Mouse (Mus musculus) ES-CJ7 (cell line): ENCODE measurements at regions not wholly inside any gene's neighbourhood (a gene's known extent, or its start where the extent isn't known, plus 50 kb on each side); places are given as distances from the start of the nearest gene placed in this dataset.

ENCODE experiments used
- DNase-seq: peaks from one replicate; pipeline ENCODE4 v3.0.0; 2011; ENCODE audit warnings: low read depth, low spot score

DNA sequence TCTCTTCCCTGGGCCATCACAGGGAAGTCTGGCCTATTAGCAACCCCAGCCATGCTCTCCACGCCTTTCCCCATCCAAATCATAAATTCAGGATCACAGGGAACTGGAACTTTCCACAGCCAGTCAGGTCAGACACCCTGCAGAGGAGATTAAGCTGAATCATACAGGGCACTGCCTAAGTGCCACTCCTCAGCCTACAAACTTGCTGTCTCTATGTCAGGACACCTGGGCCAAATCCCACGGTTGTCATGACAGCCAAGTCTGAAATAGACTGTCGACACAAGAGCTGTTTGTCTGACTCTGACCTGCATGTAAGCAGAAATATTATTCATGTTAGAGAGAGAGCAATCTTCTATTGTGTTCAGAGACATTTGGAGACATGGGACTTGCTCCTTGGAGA lies 374.0 kb upstream of the Trib2 start:
- DNase-seq = no peak

DNA sequence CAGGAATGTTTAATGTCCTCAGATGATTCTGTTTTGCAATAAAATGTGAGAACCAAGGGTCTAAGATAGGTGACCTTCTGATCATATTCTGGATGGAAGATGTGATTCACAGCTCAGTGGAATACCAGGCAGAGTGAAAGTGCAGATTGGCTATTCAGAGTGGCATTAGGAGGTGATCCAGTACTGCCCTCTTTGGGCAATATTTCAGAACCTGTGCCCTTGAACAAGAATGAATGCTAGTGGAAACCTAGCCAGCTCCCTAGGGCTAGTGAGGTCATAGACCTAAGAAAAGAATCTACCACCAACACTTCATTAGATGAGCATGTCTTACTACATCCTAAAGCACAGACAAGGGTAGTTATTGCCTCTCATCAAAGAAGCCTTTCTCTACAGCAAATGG lies 372.7 kb upstream of the Trib2 start:
- DNase-seq = no peak

DNA sequence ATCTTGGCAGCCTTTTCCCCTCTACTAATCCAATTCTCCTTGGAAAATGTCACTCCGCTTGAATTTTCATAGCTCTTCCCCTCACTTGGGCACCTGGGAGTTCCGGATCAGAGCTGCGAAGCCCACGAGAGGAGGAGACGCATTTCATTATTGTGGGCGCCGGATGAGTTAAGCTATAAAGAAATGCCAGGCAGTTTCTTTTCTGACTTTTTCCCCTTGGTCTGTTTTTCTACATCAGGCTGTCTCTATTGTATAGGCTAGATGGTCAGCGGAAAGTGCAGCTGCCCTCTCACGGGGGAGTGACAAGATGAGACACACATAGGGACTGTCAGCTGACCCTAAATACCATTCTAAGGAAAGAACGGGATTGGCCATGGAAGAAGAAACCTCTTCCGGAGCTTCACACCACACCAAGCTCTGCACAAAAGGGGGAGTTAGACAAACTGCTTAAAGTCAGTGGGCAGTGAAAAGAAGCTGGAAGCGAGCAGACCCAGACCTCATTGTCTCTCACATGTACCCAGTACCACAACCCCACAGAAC lies 369.3 kb upstream of the Trib2 start:
- DNase-seq = no peak

DNA sequence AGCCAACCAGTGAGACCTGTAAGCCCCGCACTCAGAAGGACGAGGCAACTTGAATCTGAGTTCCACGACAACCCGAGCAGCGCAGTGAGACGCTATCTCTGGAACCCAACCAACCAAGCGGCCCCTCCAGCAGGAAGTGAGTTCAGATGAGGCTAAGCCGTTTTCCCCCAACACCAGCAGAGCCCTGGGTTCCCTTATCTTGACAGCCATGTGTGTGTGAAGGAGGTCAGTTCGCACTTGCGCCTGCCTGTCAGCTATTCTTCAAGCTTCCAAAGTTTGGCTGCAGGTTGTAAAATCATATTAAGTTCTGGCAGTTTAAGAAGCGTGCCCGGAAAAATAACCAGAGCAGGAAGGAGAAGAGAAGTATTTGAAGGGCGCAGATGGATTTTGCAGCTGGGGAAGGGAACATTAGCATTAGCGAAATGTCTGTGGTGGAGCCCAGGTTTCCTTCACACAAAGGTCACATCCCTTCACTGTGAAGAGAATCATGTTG lies 368.8 kb upstream of the Trib2 start:
- DNase-seq = no peak

DNA sequence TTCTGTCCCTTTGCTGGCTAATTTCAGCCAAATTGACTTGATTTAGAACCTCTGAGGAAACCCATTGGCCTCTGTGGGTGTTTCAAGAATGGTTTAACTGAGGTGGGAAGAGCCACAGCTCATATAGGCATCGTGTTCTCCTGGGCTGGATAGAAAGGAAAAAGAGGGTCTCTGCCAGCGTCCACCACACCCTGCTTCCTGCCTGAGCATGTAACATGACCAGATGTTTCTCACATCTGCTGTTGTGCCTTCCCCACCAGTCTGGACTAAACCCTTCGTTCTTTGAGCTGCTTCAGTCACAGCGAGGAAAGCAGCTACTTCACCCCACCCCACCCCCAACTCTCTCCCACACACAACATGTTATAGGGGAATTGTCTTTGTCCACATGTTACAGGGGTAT lies 366.3 kb upstream of the Trib2 start:
- DNase-seq = no peak

DNA sequence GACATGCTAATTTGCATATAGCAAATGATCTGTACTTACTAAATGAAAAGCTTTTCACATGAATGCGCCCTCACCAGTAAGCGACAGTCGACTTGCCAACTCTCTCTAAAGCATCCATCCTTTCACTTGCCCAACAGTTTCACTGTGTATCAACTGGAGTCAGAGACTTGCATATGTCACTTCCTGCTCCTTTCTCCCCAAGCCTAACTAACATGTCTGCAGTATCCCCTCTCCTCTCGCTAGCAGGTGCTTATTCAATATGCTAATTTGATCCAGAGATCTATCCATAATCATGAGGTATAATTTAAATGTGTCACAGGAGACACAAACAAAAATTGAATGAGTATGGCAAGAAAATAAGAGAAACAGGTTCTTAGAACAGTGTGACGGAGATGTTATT lies 364.9 kb upstream of the Trib2 start:
- DNase-seq = no peak

DNA sequence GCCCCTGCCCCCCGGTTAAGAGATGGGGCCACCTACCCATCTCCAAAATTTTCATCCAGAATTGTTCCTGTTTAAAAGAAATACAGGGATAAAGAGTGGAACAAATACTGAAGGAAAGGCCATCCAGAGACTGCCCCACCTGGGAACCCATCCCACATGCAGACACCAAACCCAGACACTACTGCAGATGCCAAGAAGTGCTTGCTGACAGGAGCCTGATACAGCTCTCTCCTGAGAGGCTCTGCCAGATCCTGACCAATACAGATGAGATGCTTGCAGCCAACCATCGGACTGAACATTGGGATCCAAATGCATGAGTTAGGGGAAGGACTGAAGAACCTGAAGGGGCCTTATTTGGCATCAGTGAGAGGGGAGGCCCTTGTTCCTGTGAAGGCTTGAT lies 363.2 kb upstream of the Trib2 start:
- DNase-seq = no peak

DNA sequence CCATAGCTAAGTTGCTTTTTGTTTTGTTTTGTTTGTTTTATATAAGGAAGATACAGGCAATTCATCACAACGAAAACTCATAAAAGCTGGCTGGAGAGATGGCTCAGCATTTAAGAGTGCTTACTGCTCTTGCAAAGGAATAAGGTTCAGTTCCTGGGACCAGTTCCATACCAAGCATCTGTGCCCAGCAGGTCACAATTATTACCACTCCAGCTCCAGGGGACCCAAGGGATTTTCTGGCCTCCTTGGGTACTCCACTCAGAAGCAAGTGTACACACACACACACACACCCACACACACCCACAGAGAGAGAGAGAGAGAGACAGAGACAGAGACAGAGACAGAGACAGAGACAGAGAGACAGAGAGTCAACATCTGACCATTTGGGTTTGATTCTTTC lies 359.6 kb upstream of the Trib2 start:
- no peak for DNase-seq

DNA sequence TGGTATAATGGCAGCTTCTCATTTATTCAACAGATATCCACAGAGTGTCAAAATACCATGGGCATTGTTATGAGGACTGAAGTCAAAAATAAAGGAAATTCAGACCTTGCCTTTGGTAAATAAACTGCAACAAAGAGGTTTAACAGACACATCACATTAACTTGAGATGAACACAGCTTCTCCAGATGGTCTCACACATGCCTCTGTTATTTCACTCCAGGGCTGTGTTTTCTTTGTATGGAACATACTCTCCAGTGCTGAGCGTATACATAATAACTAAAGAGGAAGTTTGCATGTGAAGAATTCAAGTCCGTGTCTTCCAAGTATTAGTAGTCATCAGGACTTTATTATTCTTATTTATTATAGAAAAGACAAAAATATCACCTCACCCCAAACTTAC lies 355.5 kb upstream of the Trib2 start:
- no peak for DNase-seq

DNA sequence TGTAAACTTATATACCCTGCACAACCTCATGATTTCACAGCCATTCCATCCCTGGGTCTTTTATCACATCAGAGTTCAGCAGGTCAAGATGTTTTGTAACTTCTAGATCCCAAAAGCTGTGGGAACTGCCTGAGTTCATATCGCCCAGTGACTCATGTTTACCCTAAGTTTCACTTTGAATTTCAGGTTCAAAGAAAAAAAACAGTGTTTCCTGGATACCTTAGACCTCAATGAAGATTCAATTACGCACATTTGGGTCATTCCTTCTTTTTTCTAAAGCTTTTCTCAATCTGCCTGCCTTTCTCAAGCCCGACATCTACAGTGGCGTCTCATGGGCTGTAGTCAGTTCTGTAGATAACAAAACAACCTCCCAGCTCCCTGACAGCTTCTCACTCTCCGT lies 354.9 kb upstream of the Trib2 start:
- no peak for DNase-seq

DNA sequence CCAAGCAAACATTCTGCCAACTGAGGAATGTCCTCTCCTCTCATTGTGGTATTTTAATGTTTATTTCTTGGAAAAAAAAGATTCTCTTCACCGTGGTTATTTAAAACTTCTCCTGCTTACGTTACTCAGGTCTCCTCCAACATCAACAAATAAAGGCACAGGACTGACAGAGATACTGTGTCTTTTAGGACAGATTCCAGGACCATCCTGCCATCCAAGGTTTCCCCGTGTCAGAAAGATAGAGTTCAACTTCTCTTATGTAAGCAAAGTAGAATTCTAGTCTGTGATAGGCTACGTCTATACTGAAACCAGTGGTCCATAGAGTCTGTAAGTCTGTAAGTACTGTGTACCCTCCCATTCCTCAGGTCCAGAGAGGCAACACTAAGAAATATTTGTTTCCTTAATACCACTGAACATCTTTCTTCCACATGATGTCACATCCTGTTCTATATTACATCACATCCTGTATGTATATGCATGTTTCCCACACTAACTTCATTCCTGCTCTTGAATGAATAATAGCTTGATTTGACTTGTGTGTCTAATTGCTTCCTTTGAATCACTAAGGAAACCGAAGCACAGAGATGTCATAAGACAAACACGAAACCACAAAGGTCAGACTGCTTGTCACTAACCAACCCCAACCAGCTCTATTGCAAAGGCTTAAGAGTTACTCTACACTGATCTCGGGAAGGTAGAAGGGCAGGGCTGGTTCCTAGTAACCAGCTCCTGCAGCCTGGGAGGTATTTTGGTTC lies 353.2 kb upstream of the Trib2 start:
- DNase-seq = no peak

DNA sequence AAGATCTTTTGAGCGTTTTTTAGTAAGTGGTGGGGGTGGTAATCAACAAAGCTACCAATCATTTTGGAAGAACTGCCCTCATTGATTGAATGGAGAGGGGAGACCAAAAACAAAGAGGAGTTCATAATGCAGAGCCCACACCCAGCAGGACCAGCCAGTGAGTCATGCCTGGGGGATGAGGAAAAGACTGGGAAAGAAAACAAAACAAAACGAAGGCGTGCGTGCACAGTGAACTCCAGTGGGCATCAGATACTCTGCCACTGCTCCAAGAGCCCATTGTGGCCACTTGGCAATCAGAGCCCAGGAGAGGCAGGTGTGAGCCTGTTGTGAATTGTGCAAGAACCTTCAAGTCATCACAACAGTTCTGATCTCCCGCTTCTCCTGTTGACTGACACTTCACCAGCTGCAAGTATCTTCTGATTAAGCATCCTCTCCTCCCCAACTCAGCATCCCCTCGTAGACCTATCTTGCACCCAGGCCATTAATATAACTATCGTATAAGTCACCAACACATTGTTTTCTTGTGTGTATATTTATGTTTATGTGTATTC lies 351.1 kb upstream of the Trib2 start:
- DNase-seq = no peak

DNA sequence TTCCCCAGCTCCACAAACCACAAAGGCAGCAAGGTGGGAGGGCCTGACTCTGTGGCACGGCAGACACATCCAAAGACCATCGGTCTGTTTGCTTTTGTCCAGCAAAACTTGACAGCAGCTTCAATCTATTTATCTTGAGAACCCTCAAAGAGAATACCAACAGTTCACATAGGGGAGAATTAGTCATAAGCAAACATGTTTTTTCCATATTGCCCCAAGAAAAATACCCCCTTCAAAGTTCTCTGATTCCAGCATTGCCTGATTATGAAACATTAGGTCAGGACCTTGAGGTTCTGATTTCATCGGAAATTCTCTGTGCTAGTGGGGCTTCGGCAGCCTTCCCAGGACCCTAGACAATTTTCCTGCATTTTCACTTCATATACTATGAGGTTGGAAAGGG lies 348.4 kb upstream of the Trib2 start:
- no peak for DNase-seq

DNA sequence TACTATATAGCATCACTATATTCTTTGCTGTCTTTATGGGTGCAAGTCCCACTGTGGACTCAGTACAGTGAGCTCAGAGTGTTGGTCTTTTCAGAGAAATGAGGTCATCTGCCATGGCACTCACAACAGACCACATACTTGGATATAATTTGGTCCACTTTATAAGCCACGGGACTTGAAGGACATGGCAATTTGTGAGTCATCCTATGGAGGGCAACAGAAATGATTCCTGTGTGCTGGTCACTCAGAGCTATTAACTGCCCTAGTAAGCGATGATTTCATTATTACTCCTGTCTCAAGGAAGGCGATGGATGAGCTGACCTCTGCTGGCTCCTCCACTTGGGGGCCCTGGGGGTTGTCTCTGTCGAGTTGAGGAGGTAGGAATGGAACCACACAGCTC lies 345.2 kb upstream of the Trib2 start:
- DNase-seq = no peak

DNA sequence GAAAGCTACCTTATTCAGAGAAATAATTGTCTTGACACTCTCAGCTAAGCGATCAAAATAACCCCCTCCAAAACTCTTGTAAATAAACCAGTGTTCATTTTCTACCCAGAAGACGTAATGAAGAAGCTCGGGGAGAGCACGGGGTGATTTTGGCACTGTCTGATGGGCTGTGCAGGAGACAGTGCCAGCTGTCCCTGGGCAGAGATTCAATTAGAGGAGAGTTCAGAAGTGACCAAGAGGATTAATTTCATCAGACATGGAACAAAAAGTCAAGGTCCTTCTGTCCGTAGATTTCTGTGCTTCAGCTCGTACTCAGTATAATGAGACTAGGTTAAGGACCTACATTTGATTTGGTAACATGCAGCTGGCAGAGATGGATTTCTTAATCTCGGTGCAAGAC lies 341.2 kb upstream of the Trib2 start:
- DNase-seq = no peak

DNA sequence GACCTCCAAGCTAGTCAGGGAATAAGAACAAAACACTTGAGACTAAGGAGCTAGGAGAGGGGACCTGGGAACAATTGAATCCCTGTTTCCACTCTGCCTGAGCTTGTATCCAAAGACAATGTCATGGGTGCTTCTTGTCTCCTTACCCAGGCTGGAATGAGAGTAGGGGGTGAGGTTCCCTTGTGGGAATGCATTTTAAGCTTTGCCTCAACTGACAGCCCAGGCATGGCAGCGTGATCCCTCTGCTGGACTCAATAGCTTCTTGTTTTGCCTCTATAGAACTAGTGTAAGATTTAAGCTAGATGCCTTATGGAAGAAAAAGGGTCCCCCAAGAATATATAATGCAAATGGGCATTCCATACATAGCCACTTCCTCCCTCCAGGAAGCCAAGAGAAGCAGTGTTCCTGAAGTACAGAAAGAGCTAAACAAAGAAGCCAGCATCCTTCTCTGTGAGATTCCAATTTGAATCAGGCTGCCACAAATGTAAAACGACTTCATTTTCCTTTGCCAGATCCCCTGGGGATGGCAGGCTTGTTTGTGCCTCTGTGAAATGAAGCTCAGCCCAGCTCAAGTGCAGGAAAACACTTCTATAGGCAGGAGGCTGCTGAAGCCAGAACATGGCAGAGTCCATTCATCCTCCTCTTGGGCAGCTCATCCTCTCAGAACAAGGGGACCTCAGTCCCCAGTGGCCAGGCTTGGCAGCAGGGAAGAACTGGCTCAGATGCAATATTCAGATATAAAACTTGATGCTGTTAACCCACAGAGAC lies 339.3 kb upstream of the Trib2 start:
- DNase-seq = no peak

DNA sequence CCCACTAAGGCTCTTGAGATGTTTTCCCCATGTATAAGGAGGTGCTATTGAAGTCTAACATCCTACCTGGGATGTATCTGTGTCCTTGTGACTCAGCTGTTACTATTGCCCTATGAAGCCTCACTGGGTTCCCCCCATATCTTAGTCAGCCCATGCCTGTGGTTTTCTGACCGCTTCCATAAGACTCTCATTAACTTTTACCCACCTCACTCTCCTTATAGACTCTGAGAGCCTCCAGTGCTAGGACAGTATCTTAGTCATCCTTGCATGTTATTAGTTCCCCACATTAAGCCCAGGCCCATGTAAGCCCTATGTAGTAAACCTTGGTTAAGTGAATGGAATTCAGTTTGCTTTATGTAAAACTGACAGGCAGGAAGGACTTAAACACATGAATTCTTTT lies 337.5 kb upstream of the Trib2 start:
- no peak for DNase-seq

DNA sequence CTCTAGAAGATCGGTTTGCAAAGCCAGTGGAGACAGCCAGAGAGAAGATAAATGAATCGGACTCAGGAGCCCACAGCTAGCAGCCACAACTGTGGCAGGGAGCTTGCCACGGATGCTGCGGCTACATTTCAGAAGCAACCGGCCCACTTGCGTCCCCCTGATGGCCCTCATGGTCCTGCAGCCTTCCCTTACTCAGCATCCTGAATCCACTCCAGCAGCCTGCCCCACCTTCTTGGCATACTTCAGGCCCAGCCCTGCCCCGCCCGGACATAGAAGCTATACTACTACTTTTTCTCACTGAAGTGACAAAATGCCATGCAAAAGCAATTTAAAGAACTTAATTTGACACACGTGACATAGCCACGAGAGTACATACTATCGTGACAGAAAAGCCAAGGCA lies 335.4 kb upstream of the Trib2 start:
- DNase-seq = no peak

DNA sequence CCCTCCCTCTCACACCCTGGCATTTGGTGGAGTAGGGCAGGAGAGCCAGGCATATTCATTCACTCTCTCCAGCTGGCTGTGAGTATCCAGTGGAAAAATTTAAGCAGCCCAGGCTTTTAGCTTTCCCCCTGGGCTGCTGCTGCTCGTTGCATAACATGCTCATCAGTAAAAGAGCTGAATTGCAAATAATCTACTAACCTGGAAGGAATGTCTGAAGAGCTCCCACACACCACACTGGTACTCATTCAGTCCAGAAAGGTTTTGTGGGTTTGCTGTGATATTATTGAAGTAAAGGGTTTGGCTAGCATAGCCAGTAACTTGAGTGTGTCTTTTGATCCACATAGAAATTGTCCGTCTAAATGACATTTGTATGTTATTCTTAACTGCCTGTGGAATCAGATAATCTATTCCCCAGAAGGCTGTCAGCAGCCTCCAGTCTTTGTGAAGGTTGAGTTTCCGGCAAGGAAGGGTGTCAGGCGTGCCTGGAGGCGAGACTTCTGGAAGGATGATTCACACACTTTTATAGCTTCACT lies 334.5 kb upstream of the Trib2 start:
- DNase-seq = no peak

DNA sequence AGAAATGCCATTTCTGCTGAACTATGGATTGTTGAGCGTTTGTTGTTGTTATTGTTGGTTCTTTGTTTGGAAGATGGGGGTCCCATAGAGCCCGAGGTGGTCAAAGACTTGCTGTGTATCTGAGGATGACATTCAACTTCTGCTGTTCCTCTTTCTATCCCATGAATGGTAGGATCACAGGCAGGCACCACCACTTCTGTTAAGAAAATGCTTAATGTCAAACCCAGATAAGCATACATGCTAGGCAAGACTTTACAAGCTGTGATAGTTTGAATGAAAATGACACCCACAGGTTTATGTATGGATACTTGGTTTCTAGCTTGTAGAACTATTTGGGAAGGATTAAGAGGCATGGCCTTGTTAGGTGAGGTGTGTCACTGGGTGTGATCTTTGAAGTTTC lies 330.2 kb upstream of the Trib2 start:
- DNase-seq = no peak

DNA sequence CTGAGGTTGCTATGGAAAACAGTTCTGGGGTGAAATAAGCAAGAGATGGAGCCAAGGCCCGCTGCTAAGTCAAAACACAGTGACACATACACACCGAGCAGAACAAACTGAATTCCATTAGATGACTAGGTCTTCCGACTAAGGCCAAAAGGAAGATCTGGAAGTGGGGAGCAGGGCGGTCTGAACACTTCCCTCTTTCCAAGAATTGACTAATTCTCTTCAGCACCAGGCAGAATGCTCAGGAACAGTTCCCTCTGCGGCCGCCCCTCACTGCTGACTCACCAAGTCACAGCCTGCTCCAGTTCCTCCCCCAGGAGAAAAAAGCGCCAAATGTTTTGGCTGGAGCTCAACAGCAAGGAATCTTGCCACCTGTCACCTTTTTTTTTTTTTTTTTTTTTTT lies 328.9 kb upstream of the Trib2 start:
- DNase-seq = no peak

DNA sequence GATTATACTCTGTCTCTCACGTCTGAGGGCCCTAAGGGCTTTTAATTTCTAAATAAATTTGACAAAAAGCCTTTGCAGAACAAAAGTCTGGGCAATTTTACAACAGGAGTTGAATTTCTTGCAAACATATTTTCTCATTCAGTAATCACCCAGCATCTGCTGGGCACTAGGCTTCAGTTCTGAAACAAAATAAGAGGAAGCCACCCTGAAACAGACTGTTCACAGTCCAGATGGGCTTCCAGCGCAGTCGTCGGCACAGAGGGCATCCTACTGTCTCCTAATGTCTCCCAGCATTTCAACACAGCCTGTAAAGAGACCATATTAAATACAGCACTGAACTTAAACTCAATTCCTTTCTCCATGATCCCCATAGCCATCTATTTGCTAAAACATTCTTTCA lies 324.5 kb upstream of the Trib2 start:
- DNase-seq = no peak
